Mouse (Mus musculus): ENCODE results near the gene Cdk5r2. TPM values are rescaled to one million over a fixed set of nuclear protein-coding genes. Genes with fewer than 3 reads are reported as not detected.

The Cdk5r2 gene
- not detected for polyA plus RNA-seq (2017; shearing (Covaris generic))

DNA sequence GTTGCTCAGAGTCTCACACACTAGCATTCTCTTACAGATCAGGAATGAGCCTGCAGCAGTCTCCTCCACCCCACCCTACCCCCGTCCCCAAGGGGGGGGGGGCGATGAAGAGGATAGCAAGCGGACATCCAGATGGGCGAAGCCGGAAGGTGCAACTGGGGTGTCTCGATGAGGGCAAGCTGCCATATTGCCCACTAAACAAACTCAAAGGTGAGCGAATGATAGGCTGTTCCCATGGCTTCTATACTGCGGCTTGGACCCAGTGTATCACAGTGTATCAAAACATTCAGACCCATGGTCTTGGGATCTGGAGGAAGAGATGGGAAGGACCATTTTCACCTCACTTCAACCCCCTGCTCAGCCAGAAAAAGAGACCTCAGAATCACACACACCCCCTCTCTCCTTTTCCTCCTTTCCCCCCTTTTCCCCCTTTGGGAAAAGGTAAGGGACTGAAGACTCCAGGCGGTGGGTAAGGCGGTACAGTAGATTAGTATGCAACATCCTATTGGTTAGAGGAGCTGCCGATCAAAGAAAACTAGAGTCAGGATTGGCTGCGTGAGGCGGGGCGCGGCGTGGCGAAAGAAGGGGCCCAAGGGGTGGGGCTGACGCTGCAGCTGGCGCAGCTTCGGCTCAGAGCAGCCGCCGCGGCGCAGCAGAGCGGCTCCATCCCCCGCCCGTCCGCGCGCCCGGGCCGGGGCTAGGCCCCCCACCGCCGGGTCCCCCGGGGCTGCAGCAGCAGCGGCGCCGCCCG is at the start of gene Cdk5r2:
Gene Cdk5r2, plus strand, starts transcription at position 629 of the 751 bp plus-strand sequence.

GRCm38 (mm10) chr1:74885369-74886042 is 30.8 kb downstream of the Cdk5r2 start, which contains the start of gene Fev:
Fev (minus strand) TSS chr1:74885419.

GRCm38 (mm10) chr1:74893134-74893855 is 38.6 kb downstream of the Cdk5r2 start, which contains the start of gene Cryba2:
Cryba2 (minus strand) TSS chr1:74893143.

Other genes starting within 250 kb of the Cdk5r2 start
- gene Ttll4, start 193.2 kb upstream of the Cdk5r2 start, polyA plus RNA-seq (2017; shearing (Covaris generic)), result 32.5 TPM
- gene Cyp27a1, start 141.4 kb upstream of the Cdk5r2 start, polyA plus RNA-seq (2017; shearing (Covaris generic)), result 0.39 TPM
- not detected for gene Prkag3, start 105.7 kb upstream of the Cdk5r2 start, polyA plus RNA-seq (2017; shearing (Covaris generic))
- gene Wnt6, start 83.0 kb upstream of the Cdk5r2 start, polyA plus RNA-seq (2017; shearing (Covaris generic)), result not detected
- 2.3 TPM for gene Wnt10a, start 63.4 kb upstream of the Cdk5r2 start, polyA plus RNA-seq (2017; shearing (Covaris generic))
- gene Fev, start 30.5 kb downstream of the Cdk5r2 start, polyA plus RNA-seq (2017; shearing (Covaris generic)), result not detected
- not detected for gene Cryba2, start 38.2 kb downstream of the Cdk5r2 start, polyA plus RNA-seq (2017; shearing (Covaris generic))
- not detected for gene Cfap65, start 80.7 kb downstream of the Cdk5r2 start, polyA plus RNA-seq (2017; shearing (Covaris generic))
- gene Ihh, start 96.7 kb downstream of the Cdk5r2 start, polyA plus RNA-seq (2017; shearing (Covaris generic)), result not detected